Mouse (Mus musculus): ENCODE results near the gene Plekha7. TPM values are rescaled to one million over a fixed set of nuclear protein-coding genes. Genes with fewer than 3 reads are reported as not detected.
A peak's percentile ranks its signal among the peaks of the same experiment; 100 is the strongest.

The Plekha7 gene
- polyA plus RNA-seq, 1 experiment from 2014 or later = 21.4 TPM

GRCm38 (mm10) chr7:116262101-116262500 is 46.1 kb downstream of the Plekha7 start:
- ATAC-seq = 0 out of 2 replicates have a peak, but pooled peaks have one; percentile 26
- no peak overlapping the region for H3K27ac ChIP-seq
- H3K4me1 ChIP-seq (replicated peaks) = peaks cover 42% of the 10 kb centered on the region
- H3K4me3 ChIP-seq (replicated peaks) = no peak overlapping the region
- H3K4me2 ChIP-seq (replicated peaks) = no peak overlapping the region
- no peaks in the 10 kb centered on the region for H3K36me3 ChIP-seq
- no peaks in the 10 kb centered on the region for H3K27me3 ChIP-seq (replicated peaks)
- no peaks in the 10 kb centered on the region for H3K9me3 ChIP-seq
- WGBS = 40% methylated on average over 4 of the region's 4 CpGs
- no peak overlapping the region for H3K9ac ChIP-seq

GRCm38 (mm10) chr7:116260826-116261615 is 47.2 kb downstream of the Plekha7 start:
- Histone ChIP-seq H3K4me3 (replicated peaks) (no peak overlapping the region), H3K9ac (no peak overlapping the region), H3K4me2 (replicated peaks) (no peak overlapping the region), H3K36me3 (no peaks in the 10 kb centered on the region), H3K4me1 (replicated peaks) (peaks cover 42% of the 10 kb centered on the region), H3K27me3 (replicated peaks) (no peaks in the 10 kb centered on the region), H3K27ac (peak overlapping the region; percentile 56), H3K9me3 (no peaks in the 10 kb centered on the region)
- ATAC-seq = peak; percentile 69
- 67% methylated on average over 4 of the region's 4 CpGs for WGBS

GRCm38 (mm10) chr7:116258464-116259185 is 49.6 kb downstream of the Plekha7 start:
- no peaks in the 10 kb centered on the region for H3K36me3 ChIP-seq
- 75% methylated on average over 17 of the region's 17 CpGs for WGBS
- H3K9ac ChIP-seq = no peak overlapping the region
- no peak overlapping the region for H3K27ac ChIP-seq
- H3K4me3 ChIP-seq (replicated peaks) = no peak overlapping the region
- no peaks in the 10 kb centered on the region for H3K9me3 ChIP-seq
- peaks cover 33% of the 10 kb centered on the region for H3K4me1 ChIP-seq (replicated peaks)
- H3K27me3 ChIP-seq (replicated peaks) = no peaks in the 10 kb centered on the region
- no peak for ATAC-seq
- no peak overlapping the region for H3K4me2 ChIP-seq (replicated peaks)

- no peaks in the 10 kb centered on the region for H3K9me3 ChIP-seq
- H3K4me1 ChIP-seq (replicated peaks) = peaks cover 29% of the 10 kb centered on the region
- H3K36me3 ChIP-seq = no peaks in the 10 kb centered on the region
- H3K4me3 ChIP-seq (replicated peaks) = no peak overlapping the region
- H3K4me2 ChIP-seq (replicated peaks) = no peak overlapping the region
- WGBS = 92% methylated on average over 10 of the region's 10 CpGs
- no peaks in the 10 kb centered on the region for H3K27me3 ChIP-seq (replicated peaks)
- H3K9ac ChIP-seq = no peak overlapping the region
- ATAC-seq = no peak
- no peak overlapping the region for H3K27ac ChIP-seq
Measured at GRCm38 (mm10) chr7:116257953-116258352, 50.2 kb downstream of the Plekha7 start.

GRCm38 (mm10) chr7:116255664-116256063 is 52.5 kb downstream of the Plekha7 start:
- Histone ChIP-seq H3K27me3 (replicated peaks) (no peaks in the 10 kb centered on the region), H3K27ac (no peak overlapping the region), H3K4me1 (replicated peaks) (peaks cover 11% of the 10 kb centered on the region), H3K9me3 (no peaks in the 10 kb centered on the region), H3K4me3 (replicated peaks) (no peak overlapping the region), H3K4me2 (replicated peaks) (no peak overlapping the region), H3K9ac (no peak overlapping the region), H3K36me3 (no peaks in the 10 kb centered on the region)
- 81% methylated on average over 5 of the region's 5 CpGs for WGBS
- ATAC-seq = no peak

GRCm38 (mm10) chr7:116254660-116255059 is 53.5 kb downstream of the Plekha7 start:
- Histone ChIP-seq H3K4me1 (replicated peaks) (0 out of 2 replicates have a peak, but pooled peaks cover 10% of the 10 kb centered on the region), H3K4me2 (replicated peaks) (no peak overlapping the region), H3K27me3 (replicated peaks) (no peaks in the 10 kb centered on the region), H3K27ac (no peak overlapping the region), H3K4me3 (replicated peaks) (no peak overlapping the region), H3K9ac (no peak overlapping the region), H3K9me3 (no peaks in the 10 kb centered on the region), H3K36me3 (no peaks in the 10 kb centered on the region)
- 66% methylated on average over 5 of the region's 5 CpGs for WGBS
- ATAC-seq = peak; percentile 75

- H3K4me3 ChIP-seq (replicated peaks) = no peak overlapping the region
- no peak for ATAC-seq
- H3K4me2 ChIP-seq (replicated peaks) = no peak overlapping the region
- WGBS = 70% methylated on average over 4 of the region's 4 CpGs
- H3K36me3 ChIP-seq = no peaks in the 10 kb centered on the region
- no peaks in the 10 kb centered on the region for H3K27me3 ChIP-seq (replicated peaks)
- no peak overlapping the region for H3K27ac ChIP-seq
- H3K9me3 ChIP-seq = no peaks in the 10 kb centered on the region
- no peak overlapping the region for H3K9ac ChIP-seq
- 0 out of 2 replicates have a peak, but pooled peaks cover 3% of the 10 kb centered on the region for H3K4me1 ChIP-seq (replicated peaks)
Measured at GRCm38 (mm10) chr7:116252470-116252869, 55.7 kb downstream of the Plekha7 start.

- Histone ChIP-seq H3K27me3 (replicated peaks) (no peaks in the 10 kb centered on the region), H3K9me3 (no peaks in the 10 kb centered on the region), H3K4me1 (replicated peaks) (peaks cover 10% of the 10 kb centered on the region), H3K4me2 (replicated peaks) (no peak overlapping the region), H3K36me3 (no peaks in the 10 kb centered on the region), H3K4me3 (replicated peaks) (no peak overlapping the region), H3K9ac (no peak overlapping the region), H3K27ac (no peak overlapping the region)
- WGBS = 54% methylated on average over 3 of the region's 3 CpGs
- ATAC-seq = no peak
Measured at GRCm38 (mm10) chr7:116251516-116251915, 56.7 kb downstream of the Plekha7 start.

- Histone ChIP-seq H3K9me3 (no peaks in the 10 kb centered on the region), H3K9ac (no peak overlapping the region), H3K4me2 (replicated peaks) (no peak overlapping the region), H3K27ac (no peak overlapping the region), H3K36me3 (no peaks in the 10 kb centered on the region), H3K27me3 (replicated peaks) (no peaks in the 10 kb centered on the region), H3K4me1 (replicated peaks) (peaks cover 12% of the 10 kb centered on the region), H3K4me3 (replicated peaks) (no peak overlapping the region)
- 91% methylated on average over 11 of the region's 11 CpGs for WGBS
- ATAC-seq = no peak
Measured at GRCm38 (mm10) chr7:116248536-116248935, 59.6 kb downstream of the Plekha7 start.

- 5% methylated on average over 7 of the region's 7 CpGs for WGBS
- no peak overlapping the region for H3K9ac ChIP-seq
- no peaks in the 10 kb centered on the region for H3K36me3 ChIP-seq
- H3K4me2 ChIP-seq (replicated peaks) = 0 out of 2 replicates have a peak overlapping the region, but pooled peaks have one; percentile 1
- peaks cover 9% of the 10 kb centered on the region for H3K4me1 ChIP-seq (replicated peaks)
- H3K27me3 ChIP-seq (replicated peaks) = no peaks in the 10 kb centered on the region
- no peak for ATAC-seq
- H3K9me3 ChIP-seq = no peaks in the 10 kb centered on the region
- no peak overlapping the region for H3K4me3 ChIP-seq (replicated peaks)
- no peak overlapping the region for H3K27ac ChIP-seq
Measured at GRCm38 (mm10) chr7:116247377-116247729, 60.8 kb downstream of the Plekha7 start.

- H3K27me3 ChIP-seq (replicated peaks) = no peaks in the 10 kb centered on the region
- WGBS = 33% methylated on average over 15 of the region's 15 CpGs
- H3K27ac ChIP-seq = no peak overlapping the region
- H3K36me3 ChIP-seq = no peaks in the 10 kb centered on the region
- peaks cover 9% of the 10 kb centered on the region for H3K4me1 ChIP-seq (replicated peaks)
- H3K4me2 ChIP-seq (replicated peaks) = 0 out of 2 replicates have a peak overlapping the region, but pooled peaks have one; percentile 1
- no peaks in the 10 kb centered on the region for H3K9me3 ChIP-seq
- ATAC-seq = peak; percentile 22; the same call in 1 of the 2 replicates
- no peak overlapping the region for H3K9ac ChIP-seq
- no peak overlapping the region for H3K4me3 ChIP-seq (replicated peaks)
Measured at GRCm38 (mm10) chr7:116246696-116247376, 61.3 kb downstream of the Plekha7 start.

Measured in intestine, embryonic 15.5 days (tissue).